Mouse (Mus musculus): ENCODE measurements around the gene Grm7. TPM values are rescaled to one million over a fixed set of nuclear protein-coding genes. Genes with fewer than 3 reads are reported as not detected.

Grm7 gene
- polyA plus RNA-seq, 1 experiment from 2014 or later = 4.9 TPM

DNA sequence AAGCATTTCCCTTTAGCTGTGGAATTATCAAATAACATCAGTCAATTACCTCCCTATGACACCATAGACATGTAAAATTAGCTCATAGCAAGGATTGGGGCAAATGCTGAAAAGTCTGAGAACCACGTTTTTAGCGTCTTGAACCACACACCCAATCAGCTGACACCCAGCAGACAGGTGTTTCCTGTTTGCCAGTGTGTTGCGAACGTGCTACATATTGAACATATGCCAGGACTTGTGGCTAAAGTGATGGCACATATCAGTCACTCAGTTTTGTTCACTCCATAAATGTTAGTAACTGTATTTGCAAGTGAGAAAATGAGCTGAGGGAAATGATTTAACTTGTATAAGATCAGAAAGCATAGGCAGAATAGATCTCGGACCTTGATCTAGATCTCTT, 162.1 kb downstream of the Grm7 start:
- H3K36me3 ChIP-seq (ENCODE audit: insufficient read depth, low read length) = no peaks in the 10 kb centered on the region
- H3K27me3 ChIP-seq (ENCODE audit: insufficient read depth, low read length) = no peaks in the 10 kb centered on the region
- no peak overlapping the region for H3K9ac ChIP-seq (replicated peaks; ENCODE audit: low read length)
- no peak overlapping the region for H3K4me3 ChIP-seq (ENCODE audit: low read length)
- no peak overlapping the region for H3K27ac ChIP-seq (ENCODE audit: low read length)
- 74% methylated on average over 5 of the region's 5 CpGs for WGBS
- H3K4me2 ChIP-seq (replicated peaks; ENCODE audit: low read depth, low read length) = no peak overlapping the region
- H3K4me1 ChIP-seq (ENCODE audit: insufficient read depth, low read length) = no peaks in the 10 kb centered on the region
- no peak for ATAC-seq (ENCODE audit: low FRiP score, low TSS enrichment)
- no peaks in the 10 kb centered on the region for H3K9me3 ChIP-seq (ENCODE audit: low read length)

GRCm38 (mm10) chr6:110812214-110812613, 166.8 kb downstream of the Grm7 start:
- no peak overlapping the region for H3K9ac ChIP-seq (replicated peaks; ENCODE audit: low read length)
- H3K4me3 ChIP-seq (ENCODE audit: low read length) = no peak overlapping the region
- ATAC-seq (ENCODE audit: low FRiP score, low TSS enrichment) = no peak
- no peaks in the 10 kb centered on the region for H3K9me3 ChIP-seq (ENCODE audit: low read length)
- H3K27me3 ChIP-seq (ENCODE audit: insufficient read depth, low read length) = no peaks in the 10 kb centered on the region
- 56% methylated on average over 5 of the region's 5 CpGs for WGBS
- no peaks in the 10 kb centered on the region for H3K4me1 ChIP-seq (ENCODE audit: insufficient read depth, low read length)
- no peak overlapping the region for H3K4me2 ChIP-seq (replicated peaks; ENCODE audit: low read depth, low read length)
- no peaks in the 10 kb centered on the region for H3K36me3 ChIP-seq (ENCODE audit: insufficient read depth, low read length)
- H3K27ac ChIP-seq (ENCODE audit: low read length) = no peak overlapping the region

- ATAC-seq (ENCODE audit: low FRiP score, low TSS enrichment) = no peak
- no peak overlapping the region for H3K9ac ChIP-seq (replicated peaks; ENCODE audit: low read length)
- no peak overlapping the region for H3K27ac ChIP-seq (ENCODE audit: low read length)
- no peaks in the 10 kb centered on the region for H3K27me3 ChIP-seq (ENCODE audit: insufficient read depth, low read length)
- no peak overlapping the region for H3K4me2 ChIP-seq (replicated peaks; ENCODE audit: low read depth, low read length)
- WGBS = 65% methylated on average over 2 of the region's 2 CpGs
- H3K9me3 ChIP-seq (ENCODE audit: low read length) = no peaks in the 10 kb centered on the region
- H3K4me3 ChIP-seq (ENCODE audit: low read length) = no peak overlapping the region
- H3K36me3 ChIP-seq (ENCODE audit: insufficient read depth, low read length) = no peaks in the 10 kb centered on the region
- no peaks in the 10 kb centered on the region for H3K4me1 ChIP-seq (ENCODE audit: insufficient read depth, low read length)
Measured at GRCm38 (mm10) chr6:110818236-110818635, 172.9 kb downstream of the Grm7 start.

GRCm38 (mm10) chr6:110868311-110868710, 222.9 kb downstream of the Grm7 start:
- Histone ChIP-seq H3K9ac (replicated peaks; ENCODE audit: low read length) (no peak overlapping the region), H3K4me3 (ENCODE audit: low read length) (no peak overlapping the region), H3K27ac (ENCODE audit: low read length) (no peak overlapping the region), H3K4me1 (ENCODE audit: insufficient read depth, low read length) (no peaks in the 10 kb centered on the region), H3K4me2 (replicated peaks; ENCODE audit: low read depth, low read length) (no peak overlapping the region), H3K9me3 (ENCODE audit: low read length) (no peaks in the 10 kb centered on the region), H3K27me3 (ENCODE audit: insufficient read depth, low read length) (no peaks in the 10 kb centered on the region), H3K36me3 (ENCODE audit: insufficient read depth, low read length) (no peaks in the 10 kb centered on the region)
- ATAC-seq (ENCODE audit: low FRiP score, low TSS enrichment) = no peak

- H3K4me1 ChIP-seq (ENCODE audit: insufficient read depth, low read length) = no peaks in the 10 kb centered on the region
- no peak for ATAC-seq (ENCODE audit: low FRiP score, low TSS enrichment)
- H3K27ac ChIP-seq (ENCODE audit: low read length) = no peak overlapping the region
- H3K27me3 ChIP-seq (ENCODE audit: insufficient read depth, low read length) = no peaks in the 10 kb centered on the region
- 77% methylated on average over 5 of the region's 5 CpGs for WGBS
- H3K9me3 ChIP-seq (ENCODE audit: low read length) = no peaks in the 10 kb centered on the region
- H3K36me3 ChIP-seq (ENCODE audit: insufficient read depth, low read length) = no peaks in the 10 kb centered on the region
- no peak overlapping the region for H3K4me2 ChIP-seq (replicated peaks; ENCODE audit: low read depth, low read length)
- H3K9ac ChIP-seq (replicated peaks; ENCODE audit: low read length) = no peak overlapping the region
- no peak overlapping the region for H3K4me3 ChIP-seq (ENCODE audit: low read length)
Measured at GRCm38 (mm10) chr6:110982013-110982412, 336.6 kb downstream of the Grm7 start.

- Histone ChIP-seq H3K9me3 (ENCODE audit: low read length) (no peaks in the 10 kb centered on the region), H3K4me3 (ENCODE audit: low read length) (no peak overlapping the region), H3K4me2 (replicated peaks; ENCODE audit: low read depth, low read length) (no peak overlapping the region), H3K27me3 (ENCODE audit: insufficient read depth, low read length) (no peaks in the 10 kb centered on the region), H3K4me1 (ENCODE audit: insufficient read depth, low read length) (no peaks in the 10 kb centered on the region), H3K36me3 (ENCODE audit: insufficient read depth, low read length) (no peaks in the 10 kb centered on the region), H3K27ac (ENCODE audit: low read length) (no peak overlapping the region), H3K9ac (replicated peaks; ENCODE audit: low read length) (no peak overlapping the region)
- 54% methylated on average over 2 of the region's 2 CpGs for WGBS
- no peak for ATAC-seq (ENCODE audit: low FRiP score, low TSS enrichment)
Measured at GRCm38 (mm10) chr6:111039099-111039498, 393.7 kb downstream of the Grm7 start.

GRCm38 (mm10) chr6:111045896-111046295, 400.5 kb downstream of the Grm7 start:
- ATAC-seq (ENCODE audit: low FRiP score, low TSS enrichment) = no peak
- Histone ChIP-seq H3K9ac (replicated peaks; ENCODE audit: low read length) (no peak overlapping the region), H3K4me2 (replicated peaks; ENCODE audit: low read depth, low read length) (no peak overlapping the region), H3K9me3 (ENCODE audit: low read length) (no peaks in the 10 kb centered on the region), H3K27me3 (ENCODE audit: insufficient read depth, low read length) (no peaks in the 10 kb centered on the region), H3K36me3 (ENCODE audit: insufficient read depth, low read length) (no peaks in the 10 kb centered on the region), H3K4me3 (ENCODE audit: low read length) (no peak overlapping the region), H3K27ac (ENCODE audit: low read length) (no peak overlapping the region), H3K4me1 (ENCODE audit: insufficient read depth, low read length) (no peaks in the 10 kb centered on the region)
- 38% methylated on average over 2 of the region's 2 CpGs for WGBS

DNA sequence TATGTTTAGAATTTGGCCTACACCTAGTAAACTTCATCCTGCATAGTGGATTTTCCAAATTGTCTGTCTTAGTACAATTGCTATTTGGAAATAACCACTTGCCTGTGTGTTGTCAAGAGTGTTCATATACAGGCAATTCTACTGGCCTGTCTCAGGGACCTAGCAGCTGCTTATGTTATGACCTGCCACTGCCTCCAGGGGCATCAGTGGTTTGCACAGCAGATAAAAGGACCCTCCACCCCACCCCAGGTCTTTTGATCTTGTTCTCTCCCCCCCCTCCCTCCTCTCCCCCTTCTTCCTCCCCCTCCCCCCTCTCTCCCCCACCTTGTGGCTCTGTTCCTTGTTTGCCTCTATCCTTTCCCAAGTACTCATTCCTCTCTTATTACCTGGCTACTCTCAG, 403.9 kb downstream of the Grm7 start:
- Histone ChIP-seq H3K9me3 (ENCODE audit: low read length) (no peaks in the 10 kb centered on the region), H3K4me2 (replicated peaks; ENCODE audit: low read depth, low read length) (no peak overlapping the region), H3K9ac (replicated peaks; ENCODE audit: low read length) (no peak overlapping the region), H3K27me3 (ENCODE audit: insufficient read depth, low read length) (no peaks in the 10 kb centered on the region), H3K4me1 (ENCODE audit: insufficient read depth, low read length) (no peaks in the 10 kb centered on the region), H3K36me3 (ENCODE audit: insufficient read depth, low read length) (no peaks in the 10 kb centered on the region), H3K27ac (ENCODE audit: low read length) (no peak overlapping the region), H3K4me3 (ENCODE audit: low read length) (no peak overlapping the region)
- ATAC-seq (ENCODE audit: low FRiP score, low TSS enrichment) = no peak

DNA sequence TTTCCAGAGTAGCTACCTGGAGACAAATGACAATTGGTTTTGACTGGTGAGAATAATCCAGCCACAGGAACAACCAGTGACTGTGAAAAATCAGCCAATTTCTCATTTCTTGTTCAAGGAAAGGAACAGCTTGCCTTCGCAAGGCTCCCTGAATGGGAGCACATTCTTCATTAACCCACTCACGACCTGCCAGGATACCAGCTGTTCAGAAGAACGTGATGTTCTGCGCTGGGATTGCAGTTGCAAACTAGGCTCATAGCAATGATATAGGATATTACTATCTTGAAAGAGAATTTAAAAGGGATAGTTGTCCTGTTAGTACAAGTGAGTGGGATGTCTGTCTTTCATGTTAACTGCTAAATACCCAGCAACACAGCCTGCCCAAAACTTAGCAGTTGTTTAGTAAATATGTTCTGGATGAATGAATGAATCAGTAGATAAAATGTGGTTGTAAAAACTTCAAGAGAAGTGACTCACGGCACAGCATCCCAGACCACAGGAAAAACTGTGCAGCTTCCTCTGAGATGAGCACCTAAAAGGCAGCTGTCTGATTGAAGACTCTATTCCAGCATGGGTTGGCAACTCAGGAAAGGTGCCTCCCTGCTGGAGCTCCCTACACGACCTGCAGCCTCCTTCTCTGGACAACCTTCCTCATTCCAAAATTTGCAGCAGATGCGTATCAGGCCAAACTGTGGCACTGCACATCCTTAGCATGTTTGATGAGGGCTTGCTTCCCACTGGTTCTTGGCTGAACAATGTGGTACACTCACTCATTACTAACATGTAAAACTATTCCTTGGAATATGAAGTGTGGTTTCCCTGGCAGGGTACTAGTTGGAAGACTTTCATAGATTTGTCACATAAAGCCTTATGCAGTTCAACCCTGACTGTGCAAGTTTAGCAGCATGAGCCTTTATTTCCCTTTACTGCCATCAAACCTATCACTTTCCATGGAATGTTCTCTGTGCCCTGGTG, 408.9 kb downstream of the Grm7 start:
- Histone ChIP-seq H3K9ac (replicated peaks; ENCODE audit: low read length) (no peak overlapping the region), H3K9me3 (ENCODE audit: low read length) (no peaks in the 10 kb centered on the region), H3K27me3 (ENCODE audit: insufficient read depth, low read length) (no peaks in the 10 kb centered on the region), H3K4me2 (replicated peaks; ENCODE audit: low read depth, low read length) (no peak overlapping the region), H3K4me3 (ENCODE audit: low read length) (no peak overlapping the region), H3K27ac (ENCODE audit: low read length) (no peak overlapping the region), H3K36me3 (ENCODE audit: insufficient read depth, low read length) (no peaks in the 10 kb centered on the region), H3K4me1 (ENCODE audit: insufficient read depth, low read length) (no peaks in the 10 kb centered on the region)
- WGBS = 74% methylated on average over 7 of the region's 7 CpGs
- ATAC-seq (ENCODE audit: low FRiP score, low TSS enrichment) = no peak

- Histone ChIP-seq H3K27ac (ENCODE audit: low read length) (no peak overlapping the region), H3K4me1 (ENCODE audit: insufficient read depth, low read length) (no peaks in the 10 kb centered on the region), H3K4me3 (ENCODE audit: low read length) (no peak overlapping the region), H3K27me3 (ENCODE audit: insufficient read depth, low read length) (no peaks in the 10 kb centered on the region), H3K4me2 (replicated peaks; ENCODE audit: low read depth, low read length) (no peak overlapping the region), H3K36me3 (ENCODE audit: insufficient read depth, low read length) (no peaks in the 10 kb centered on the region), H3K9me3 (ENCODE audit: low read length) (no peaks in the 10 kb centered on the region), H3K9ac (replicated peaks; ENCODE audit: low read length) (no peak overlapping the region)
- ATAC-seq (ENCODE audit: low FRiP score, low TSS enrichment) = no peak
- 84% methylated on average over 3 of the region's 3 CpGs for WGBS
Measured at GRCm38 (mm10) chr6:111057798-111058197, 412.4 kb downstream of the Grm7 start.
